ENCODE assay signal across 17 mouse cellular contexts in the genomic region with DNA sequence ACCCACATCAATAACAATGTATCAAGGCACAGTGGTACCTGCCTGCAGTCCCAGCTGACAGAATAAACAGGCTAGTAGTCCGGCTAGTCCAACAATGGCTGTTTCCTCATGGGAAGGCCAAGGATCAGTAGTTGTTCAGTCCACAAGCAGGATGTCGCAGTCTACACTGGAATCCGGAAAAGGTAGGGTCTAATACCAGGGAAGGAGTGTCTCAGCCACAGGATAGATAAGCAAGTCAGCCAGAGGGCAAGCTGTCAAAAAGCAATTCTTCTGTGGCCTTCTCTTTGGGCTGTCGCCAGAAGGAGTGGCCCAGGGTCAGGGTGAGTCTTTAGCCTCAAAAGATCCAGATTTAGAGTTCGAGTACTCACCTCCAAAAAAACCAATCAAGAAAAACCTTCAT. TPM values are rescaled to one million over a fixed set of nuclear protein-coding genes. Genes with fewer than 3 reads are reported as not detected.
DNase-seq lines count a peak whose midpoint lies in the region; ATAC-seq and TF ChIP-seq lines count a peak whose summit lies in the region.
"Had no signal": no experiment of that assay in that cellular context is flagged by ENCODE, and none has a peak within 500 bp of the region (broad histone marks: within the 10 kb centered on the region; RNA-seq: fewer than 3 reads in every experiment).

No protein-coding gene starts in this region.

- 69% methylated on average over 5 of the region's 5 CpGs for WGBS in heart, embryonic 10.5 days
- 56% methylated on average over 5 of the region's 5 CpGs for WGBS in lung, embryonic 14.5 days
- 74% methylated on average over 5 of the region's 5 CpGs for WGBS in forebrain, embryonic 12.5 days

- H3K36me3 ChIP-seq in heart, embryonic 10.5 days = no peaks in the 10 kb centered on the region
- no peaks in the 10 kb centered on the region for H3K36me3 ChIP-seq in lung, embryonic 14.5 days (ENCODE audit: insufficient read depth)
- no peaks in the 10 kb centered on the region for H3K36me3 ChIP-seq in forebrain, embryonic 12.5 days (replicated peaks)
- H3K36me3 ChIP-seq: embryonic facial prominence, embryonic 13.5 days; midbrain, embryonic 15.5 days; stomach, embryonic 15.5 days had no signal

- no peak overlapping the region for H3K4me3 ChIP-seq in heart, embryonic 10.5 days
- H3K4me3 ChIP-seq in lung, embryonic 14.5 days (ENCODE audit: low read depth, low read length) = no peak overlapping the region
- no peak overlapping the region for H3K4me3 ChIP-seq in forebrain, embryonic 12.5 days (replicated peaks)
- H3K4me3 ChIP-seq: embryonic facial prominence, embryonic 13.5 days; midbrain, embryonic 15.5 days; stomach, embryonic 15.5 days had no signal

- H3K4me1 ChIP-seq in heart, embryonic 10.5 days = peaks cover 9% of the 10 kb centered on the region
- no peaks in the 10 kb centered on the region for H3K4me1 ChIP-seq in lung, embryonic 14.5 days (ENCODE audit: insufficient read depth)
- H3K4me1 ChIP-seq in forebrain, embryonic 12.5 days = no peaks in the 10 kb centered on the region

- H3K4me2 ChIP-seq in lung, embryonic 14.5 days = no peak overlapping the region
- no peak overlapping the region for H3K4me2 ChIP-seq in forebrain, embryonic 12.5 days
- H3K4me2 ChIP-seq: embryonic facial prominence, embryonic 13.5 days; liver, embryonic 11.5 days; midbrain, embryonic 15.5 days; stomach, embryonic 15.5 days had no signal

- no peaks in the 10 kb centered on the region for H3K9me3 ChIP-seq in heart, embryonic 10.5 days
- H3K9me3 ChIP-seq in lung, embryonic 14.5 days (ENCODE audit: low read depth, low read length) = no peaks in the 10 kb centered on the region
- no peaks in the 10 kb centered on the region for H3K9me3 ChIP-seq in forebrain, embryonic 12.5 days
- H3K9me3 ChIP-seq: embryonic facial prominence, embryonic 13.5 days; midbrain, embryonic 15.5 days; stomach, embryonic 15.5 days had no signal

- no peak for TF ChIP-seq CTCF in lung, embryonic 14.5 days (IDR thresholded peaks at IDR 0.05; ENCODE audit: low read depth)

- H3K27ac ChIP-seq in heart, embryonic 10.5 days = no peak overlapping the region
- H3K27ac ChIP-seq in lung, embryonic 14.5 days (ENCODE audit: low read depth) = no peak overlapping the region
- H3K27ac ChIP-seq in forebrain, embryonic 12.5 days = no peak overlapping the region
- H3K27ac ChIP-seq: embryonic facial prominence, embryonic 13.5 days; hindbrain, postnatal 0 days; midbrain, embryonic 15.5 days; stomach, embryonic 15.5 days had no signal

- no peak for ATAC-seq in lung, embryonic 14.5 days (ENCODE audit: insufficient read depth)
- ATAC-seq in forebrain, embryonic 12.5 days (ENCODE audit: low FRiP score) = no peak
- ATAC-seq: forebrain, embryonic 16.5 days; hindbrain, postnatal 0 days; midbrain, embryonic 15.5 days had no signal

- H3K27me3 ChIP-seq in heart, embryonic 10.5 days (ENCODE audit: insufficient read depth, poor library complexity, severe bottlenecking) = no peaks in the 10 kb centered on the region; the same call in 1 of the 2 replicates
- H3K27me3 ChIP-seq in lung, embryonic 14.5 days (ENCODE audit: insufficient read depth, low read length) = no peaks in the 10 kb centered on the region
- peaks cover 4% of the 10 kb centered on the region; the same call in 1 of the 2 replicates for H3K27me3 ChIP-seq in forebrain, embryonic 12.5 days
- H3K27me3 ChIP-seq: midbrain, embryonic 15.5 days; stomach, embryonic 15.5 days had no signal

- no peak overlapping the region for H3K9ac ChIP-seq in lung, embryonic 14.5 days
- H3K9ac ChIP-seq in forebrain, embryonic 12.5 days = no peak overlapping the region
- H3K9ac ChIP-seq: embryonic facial prominence, embryonic 13.5 days; midbrain, embryonic 15.5 days; stomach, embryonic 15.5 days had no signal

- DNase-seq in heart, adult 11 months = peak; percentile 98
- no peak for DNase-seq in heart, embryonic 10.5 days (ENCODE audit: low spot score)
- peak; percentile 13 to 28 for DNase-seq in urinary bladder, postnatal 36 days (ENCODE audit: low spot score in 2 of 2)
- no peak for DNase-seq in urinary bladder, adult 2 months (ENCODE audit: low spot score)
- DNase-seq in lung, embryonic 14.5 days = peak; percentile 44
- no peak for DNase-seq in layer of hippocampus, postnatal 25 days (ENCODE audit: extremely low spot score in 1 of 2, low spot score in 1 of 2)
- no peak for DNase-seq in right cerebral cortex, postnatal 10 days (ENCODE audit: low spot score in 2 of 2)
- DNase-seq: cerebellum, adult 9-10 months; right cerebral cortex, postnatal 25 days had no signal

RNA-seq across cellular contexts. Expression of gene Hlcs, which starts 4.4 kb away (rescaled TPM):
- 10.8 and 11.0 TPM in 2 replicates for polyA plus RNA-seq in heart, embryonic 10.5 days (2016; fragmentation: Nextera tagmentation; extraction: Ambion mirVana)
- 11.0 and 11.9 TPM in 2 replicates for polyA plus RNA-seq in urinary bladder, adult 2 months (2012; rRNA removed)
- polyA plus RNA-seq in lung, embryonic 14.5 days (2014; fragmentation: Nextera tagmentation; extraction: Ambion mirVana) = 8.0 and 8.8 TPM in 2 replicates
- 10 to 100 TPM; 12.4 to 13.7 TPM for total RNA-seq in layer of hippocampus, postnatal 25 days (2021)
- polyA plus RNA-seq in forebrain, embryonic 12.5 days (2016; fragmentation: Nextera tagmentation; extraction: Ambion mirVana) = 13.1 and 13.6 TPM in 2 replicates

RNA-seq across cellular contexts. Expression of gene Ripply3, which starts 10.5 kb away (rescaled TPM):
- 4.3 and 8.1 TPM in 2 replicates for polyA plus RNA-seq in heart, embryonic 10.5 days (2016; fragmentation: Nextera tagmentation; extraction: Ambion mirVana)
- 2.1 and 2.2 TPM in 2 replicates for polyA plus RNA-seq in urinary bladder, adult 2 months (2012; rRNA removed)
- polyA plus RNA-seq in lung, embryonic 14.5 days (2014; fragmentation: Nextera tagmentation; extraction: Ambion mirVana) = 22.7 and 23.9 TPM in 2 replicates
- under 1 TPM; 0.17 to 0.23 TPM for total RNA-seq in layer of hippocampus, postnatal 25 days (2021)
- polyA plus RNA-seq in forebrain, embryonic 12.5 days (2016; fragmentation: Nextera tagmentation; extraction: Ambion mirVana) = 3.3 and 4.2 TPM in 2 replicates
- total RNA-seq: neutrophil, adult 5-6 weeks had no signal

RNA-seq across cellular contexts. Expression of gene Ttc3, which starts 52.7 kb away (rescaled TPM):
- 173 and 197 TPM in 2 replicates for polyA plus RNA-seq in heart, embryonic 10.5 days (2016; fragmentation: Nextera tagmentation; extraction: Ambion mirVana)
- polyA plus RNA-seq in urinary bladder, adult 2 months (2012; rRNA removed) = 39.1 and 45.7 TPM in 2 replicates
- 204 and 215 TPM in 2 replicates for polyA plus RNA-seq in lung, embryonic 14.5 days (2014; fragmentation: Nextera tagmentation; extraction: Ambion mirVana)
- 100 to 1,000 TPM; 750 to 824 TPM for total RNA-seq in layer of hippocampus, postnatal 25 days (2021)
- polyA plus RNA-seq in forebrain, embryonic 12.5 days (2016; fragmentation: Nextera tagmentation; extraction: Ambion mirVana) = 593 and 634 TPM in 2 replicates

RNA-seq across cellular contexts. Expression of gene Pigp, which starts 53.9 kb away (rescaled TPM):
- polyA plus RNA-seq in heart, embryonic 10.5 days (2016; fragmentation: Nextera tagmentation; extraction: Ambion mirVana) = 95.2 and 102 TPM in 2 replicates
- 92.5 and 102 TPM in 2 replicates for polyA plus RNA-seq in urinary bladder, adult 2 months (2012; rRNA removed)
- polyA plus RNA-seq in lung, embryonic 14.5 days (2014; fragmentation: Nextera tagmentation; extraction: Ambion mirVana) = 73.2 and 74.0 TPM in 2 replicates
- total RNA-seq in layer of hippocampus, postnatal 25 days (2021) = 10 to 100 TPM; 40.2 to 40.9 TPM
- 103 and 110 TPM in 2 replicates for polyA plus RNA-seq in forebrain, embryonic 12.5 days (2016; fragmentation: Nextera tagmentation; extraction: Ambion mirVana)

Comparison
In these comparisons a context has a peak if more than half of its experiments do, and no peak if none do; other contexts are left out.
1. DNase-seq: peak in heart, adult 11 months (single experiment), urinary bladder, postnatal 36 days (2 of 2) and lung, embryonic 14.5 days (single experiment); none in heart, embryonic 10.5 days (single experiment), urinary bladder, adult 2 months (single experiment), layer of hippocampus, postnatal 25 days (0 of 2) and right cerebral cortex, postnatal 10 days (0 of 2).